In the genomic region with DNA sequence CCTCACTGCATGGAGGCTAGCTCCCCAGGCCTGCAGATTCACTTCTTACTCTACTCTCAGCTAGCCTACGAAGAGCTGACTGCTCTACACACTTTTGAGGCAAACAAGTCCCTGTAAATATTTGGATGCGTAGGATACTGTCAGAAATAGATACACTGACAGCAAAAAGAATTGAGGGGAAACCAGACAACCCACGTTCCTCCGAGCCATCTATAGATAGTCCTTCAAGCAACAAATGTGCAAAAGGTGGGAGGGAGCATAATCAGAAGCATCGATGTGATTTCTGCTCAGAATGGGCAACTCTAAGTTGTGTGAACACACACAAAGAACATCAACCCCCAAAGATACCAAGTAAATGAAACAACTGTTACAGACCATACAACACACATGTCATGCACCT, we compare ENCODE assay signal across 18 mouse cellular contexts. TPM values are rescaled to one million over a fixed set of nuclear protein-coding genes. Genes with fewer than 3 reads are reported as not detected.
"Had no signal": no experiment of that assay in that cellular context is flagged by ENCODE, and none has a peak within 500 bp of the region (broad histone marks: within the 10 kb centered on the region; RNA-seq: fewer than 3 reads in every experiment).

No protein-coding gene starts in this region.

- H3K27ac ChIP-seq: midbrain, embryonic 10.5 days; midbrain, embryonic 12.5 days; neural tube, embryonic 13.5 days; neural tube, embryonic 15.5 days had no signal

- DNase-seq: lung, adult 18-20 months; lung, embryonic 14.5 days; lung, postnatal 10 days; lung, postnatal 4 days; midbrain, embryonic 14.5 days; retina, postnatal 1 day; right cerebral cortex, postnatal 14 days; right cerebral cortex, postnatal 4 days; spleen, adult 18-20 months; thymus, adult 2 months; thymus, postnatal 25 days; thymus, postnatal 4 days had no signal

- H3K36me3 ChIP-seq: midbrain, embryonic 10.5 days; midbrain, embryonic 12.5 days; neural tube, embryonic 13.5 days; neural tube, embryonic 15.5 days had no signal

- H3K27me3 ChIP-seq: midbrain, embryonic 12.5 days; neural tube, embryonic 13.5 days; neural tube, embryonic 15.5 days had no signal

- H3K9me3 ChIP-seq: midbrain, embryonic 10.5 days; midbrain, embryonic 12.5 days; neural tube, embryonic 13.5 days; neural tube, embryonic 15.5 days had no signal

- H3K4me3 ChIP-seq: midbrain, embryonic 10.5 days; midbrain, embryonic 12.5 days; myocyte; neural tube, embryonic 13.5 days; neural tube, embryonic 15.5 days had no signal

RNA-seq across cellular contexts. Expression of gene Traf1, which starts 34.9 kb away (rescaled TPM):
- polyA plus RNA-seq: neural tube, embryonic 11.5 days had no signal
